Mouse (Mus musculus): Measurements from ENCODE around the gene Csf3. TPM values are rescaled to one million over a fixed set of nuclear protein-coding genes. Genes with fewer than 3 reads are reported as not detected.

The Csf3 gene
- polyA plus RNA-seq, 1 experiment from 2014 or later = not detected

DNA sequence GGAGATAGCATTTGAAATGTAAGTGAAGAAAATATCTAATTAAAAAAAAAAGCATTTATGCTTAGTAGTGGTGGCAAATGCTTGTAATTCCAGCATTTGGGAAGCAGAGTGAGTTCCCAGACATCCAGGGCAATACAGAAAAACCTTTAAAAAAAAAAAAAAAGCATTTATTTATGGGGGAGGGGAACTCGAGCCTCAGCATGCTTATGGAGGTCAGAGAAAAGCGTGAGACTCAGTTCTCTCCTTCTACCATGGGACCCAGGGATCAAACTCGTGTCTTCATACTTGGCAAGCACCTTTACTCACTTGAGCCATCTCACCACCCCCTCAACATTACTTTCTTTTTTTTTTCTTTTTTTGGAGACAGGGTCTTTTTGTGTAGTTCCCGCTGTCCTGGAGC is 19.9 kb upstream of the Csf3 start:
- no peak for ATAC-seq (ENCODE audit: insufficient read depth, low FRiP score, low read depth)
- WGBS = 85% methylated on average over 4 of the region's 4 CpGs
- Histone ChIP-seq H3K27ac (no peak overlapping the region), H3K27me3 (replicated peaks) (no peaks in the 10 kb centered on the region), H3K36me3 (peaks cover 6% of the 10 kb centered on the region), H3K4me2 (no peak overlapping the region), H3K4me3 (replicated peaks) (no peak overlapping the region), H3K9me3 (no peaks in the 10 kb centered on the region), H3K4me1 (peaks cover 12% of the 10 kb centered on the region), H3K9ac (no peak overlapping the region)

- peak; percentile 93 for ATAC-seq (ENCODE audit: insufficient read depth, low FRiP score, low read depth)
- Histone ChIP-seq H3K27ac (peak within 1 kb of the TSS; percentile 82), H3K9me3 (no peaks in the 10 kb centered on the region), H3K27me3 (replicated peaks) (no peaks in the 10 kb centered on the region), H3K9ac (peak within 1 kb of the TSS; percentile 100), H3K4me1 (peaks cover 12% of the 10 kb centered on the region), H3K4me2 (peak within 1 kb of the TSS; percentile 79), H3K36me3 (peaks cover 13% of the 10 kb centered on the region), H3K4me3 (replicated peaks) (peak within 1 kb of the TSS; percentile 98)
- WGBS = 3% methylated on average over 45 of the region's 45 CpGs
Measured at GRCm38 (mm10) chr11:98681786-98682745, 19.0 kb upstream of the Csf3 start, which contains the start of gene Psmd3. Gene Psmd3, plus strand, starts transcription at chr11:98682554.

DNA sequence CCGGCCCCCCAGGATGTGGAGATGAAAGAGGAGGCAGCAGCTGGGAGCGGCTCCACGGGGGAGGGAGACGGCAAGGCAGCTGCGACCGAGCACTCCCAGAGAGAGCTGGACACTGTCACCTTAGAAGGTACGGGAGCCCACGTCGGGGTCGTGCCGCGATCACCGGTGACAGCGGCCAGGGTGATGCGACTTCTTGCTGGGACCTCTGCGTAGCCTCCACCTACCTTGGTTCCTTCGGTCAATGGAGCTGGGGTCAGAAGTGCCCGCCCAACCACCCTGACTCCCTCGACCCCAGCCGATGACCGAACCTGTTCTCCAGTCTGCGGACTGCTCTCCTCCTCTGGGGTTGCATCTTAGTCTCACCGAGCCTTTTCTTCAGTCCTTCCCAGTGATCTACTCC is 18.3 kb upstream of the Csf3 start:
- Histone ChIP-seq H3K4me2 (peak overlapping the region; percentile 72), H3K27ac (peak overlapping the region; percentile 79), H3K4me3 (replicated peaks) (peak overlapping the region; percentile 98), H3K36me3 (peaks cover 21% of the 10 kb centered on the region), H3K4me1 (peaks cover 12% of the 10 kb centered on the region), H3K9me3 (no peaks in the 10 kb centered on the region), H3K27me3 (replicated peaks) (no peaks in the 10 kb centered on the region), H3K9ac (peak overlapping the region; percentile 100)
- 0 out of 2 replicates have a peak, but pooled peaks have one; percentile 2 for ATAC-seq (ENCODE audit: insufficient read depth, low FRiP score, low read depth)
- under 1% methylated on average over 23 of the region's 23 CpGs for WGBS

DNA sequence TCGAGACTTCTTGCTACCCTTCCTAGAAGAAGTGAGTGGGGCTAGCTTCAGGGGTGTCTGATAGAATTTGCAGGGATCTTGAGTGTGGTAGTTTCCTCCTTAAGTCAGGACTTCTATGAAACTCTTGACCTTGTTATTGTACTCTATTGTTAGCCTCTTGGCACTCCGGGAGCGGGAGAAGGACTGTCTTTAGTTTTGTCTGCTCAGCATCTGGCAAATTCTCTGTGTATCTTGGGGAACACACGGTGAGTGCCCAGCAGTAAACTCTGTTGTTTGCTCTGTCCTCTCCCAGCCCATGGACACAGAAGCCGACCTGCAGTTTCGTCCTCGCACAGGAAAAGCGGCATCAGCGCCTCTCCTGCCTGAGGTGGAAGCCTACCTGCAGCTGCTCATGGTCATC is 15.4 kb upstream of the Csf3 start:
- Histone ChIP-seq H3K9ac (no peak overlapping the region), H3K36me3 (peaks cover 42% of the 10 kb centered on the region), H3K9me3 (no peaks in the 10 kb centered on the region), H3K4me3 (replicated peaks) (no peak overlapping the region), H3K27me3 (replicated peaks) (no peaks in the 10 kb centered on the region), H3K4me1 (peaks cover 12% of the 10 kb centered on the region), H3K4me2 (no peak overlapping the region), H3K27ac (no peak overlapping the region)
- 90% methylated on average over 9 of the region's 9 CpGs for WGBS
- no peak for ATAC-seq (ENCODE audit: insufficient read depth, low FRiP score, low read depth)

- Histone ChIP-seq H3K9me3 (no peaks in the 10 kb centered on the region), H3K4me3 (replicated peaks) (no peak overlapping the region), H3K9ac (no peak overlapping the region), H3K4me1 (peaks cover 8% of the 10 kb centered on the region), H3K36me3 (peaks cover 55% of the 10 kb centered on the region), H3K27ac (no peak overlapping the region), H3K27me3 (replicated peaks) (no peaks in the 10 kb centered on the region), H3K4me2 (no peak overlapping the region)
- 74% methylated on average over 4 of the region's 4 CpGs for WGBS
- ATAC-seq (ENCODE audit: insufficient read depth, low FRiP score, low read depth) = no peak
Measured at GRCm38 (mm10) chr11:98686976-98687375, 14.1 kb upstream of the Csf3 start.

GRCm38 (mm10) chr11:98688009-98688408 is 13.1 kb upstream of the Csf3 start:
- Histone ChIP-seq H3K27me3 (replicated peaks) (no peaks in the 10 kb centered on the region), H3K4me3 (replicated peaks) (no peak overlapping the region), H3K27ac (no peak overlapping the region), H3K36me3 (peaks cover 65% of the 10 kb centered on the region), H3K4me2 (no peak overlapping the region), H3K9ac (no peak overlapping the region), H3K9me3 (no peaks in the 10 kb centered on the region), H3K4me1 (peaks cover 8% of the 10 kb centered on the region)
- ATAC-seq (ENCODE audit: insufficient read depth, low FRiP score, low read depth) = peak; percentile 27; the same call in 1 of the 2 replicates
- WGBS = 72% methylated on average over 8 of the region's 8 CpGs

DNA sequence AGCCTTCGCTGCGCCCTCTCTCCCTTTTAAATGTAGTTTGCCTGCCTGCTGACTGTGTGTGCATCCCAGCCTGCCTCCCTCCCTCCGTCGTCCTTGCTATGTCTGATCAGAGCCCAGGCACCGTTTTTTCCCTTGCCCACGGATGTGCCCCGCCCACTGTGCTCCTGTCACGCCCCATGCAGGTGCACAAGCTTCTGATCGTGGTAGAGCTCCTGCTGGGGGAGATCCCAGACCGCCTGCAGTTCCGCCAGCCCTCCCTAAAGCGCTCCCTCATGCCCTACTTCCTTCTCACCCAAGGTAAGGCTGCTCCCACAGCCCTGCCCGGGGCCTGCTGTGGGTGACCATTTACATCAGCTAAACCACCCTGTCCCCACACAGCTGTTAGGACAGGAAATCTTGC is 7.9 kb upstream of the Csf3 start:
- Histone ChIP-seq H3K4me2 (no peak overlapping the region), H3K4me1 (no peaks in the 10 kb centered on the region), H3K27me3 (replicated peaks) (no peaks in the 10 kb centered on the region), H3K9me3 (no peaks in the 10 kb centered on the region), H3K9ac (no peak overlapping the region), H3K27ac (no peak overlapping the region), H3K4me3 (replicated peaks) (no peak overlapping the region), H3K36me3 (peaks cover 69% of the 10 kb centered on the region)
- 68% methylated on average over 13 of the region's 13 CpGs for WGBS
- 0 out of 2 replicates have a peak, but pooled peaks have one; percentile 15 for ATAC-seq (ENCODE audit: insufficient read depth, low FRiP score, low read depth)

DNA sequence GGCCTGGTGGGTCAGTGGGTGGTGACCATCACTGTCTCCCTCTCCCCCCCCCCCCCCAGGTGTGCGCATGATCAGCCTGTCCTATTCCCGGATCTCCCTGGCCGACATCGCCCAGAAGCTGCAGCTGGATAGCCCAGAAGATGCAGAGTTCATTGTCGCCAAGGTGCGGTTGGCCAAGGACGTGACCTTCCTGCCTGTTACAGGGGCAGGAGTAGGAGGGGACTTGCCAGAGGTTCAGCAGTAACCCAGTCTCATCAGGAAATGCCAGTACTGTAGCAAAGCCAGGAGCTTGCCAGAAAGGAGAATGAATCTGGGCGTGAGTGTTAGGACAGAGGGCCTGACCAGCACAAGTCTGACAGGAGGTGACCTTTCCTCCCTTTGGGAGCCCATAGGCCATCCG is 7.3 kb upstream of the Csf3 start:
- peaks cover 67% of the 10 kb centered on the region for H3K36me3 ChIP-seq
- 90% methylated on average over 9 of the region's 9 CpGs for WGBS
- no peak overlapping the region for H3K4me2 ChIP-seq
- no peak overlapping the region for H3K27ac ChIP-seq
- no peaks in the 10 kb centered on the region for H3K4me1 ChIP-seq
- ATAC-seq (ENCODE audit: insufficient read depth, low FRiP score, low read depth) = no peak
- no peak overlapping the region for H3K4me3 ChIP-seq (replicated peaks)
- no peaks in the 10 kb centered on the region for H3K9me3 ChIP-seq
- H3K9ac ChIP-seq = no peak overlapping the region
- H3K27me3 ChIP-seq (replicated peaks) = no peaks in the 10 kb centered on the region

DNA sequence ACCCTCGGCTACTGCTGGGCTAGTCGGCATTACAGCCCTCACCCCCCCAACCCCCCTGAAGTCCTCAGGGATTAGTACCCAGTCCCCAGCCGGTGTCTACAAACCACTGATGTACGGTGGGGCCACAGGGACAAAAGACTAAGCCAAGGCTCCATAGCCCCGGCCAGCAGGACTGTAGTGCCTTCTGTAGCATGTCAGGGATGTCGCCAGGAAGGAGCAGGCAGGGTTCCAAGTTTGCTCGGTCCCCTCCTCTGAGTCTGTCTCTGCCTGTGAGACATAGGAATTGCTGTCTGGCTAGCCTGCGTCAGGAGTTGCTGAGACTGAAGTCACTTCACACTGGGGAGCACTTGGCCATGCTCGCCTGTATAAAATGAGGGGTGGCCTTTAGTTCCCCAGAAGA is 6.8 kb upstream of the Csf3 start:
- no peak overlapping the region for H3K27ac ChIP-seq
- H3K4me2 ChIP-seq = no peak overlapping the region
- H3K4me1 ChIP-seq = no peaks in the 10 kb centered on the region
- H3K9me3 ChIP-seq = no peaks in the 10 kb centered on the region
- no peaks in the 10 kb centered on the region for H3K27me3 ChIP-seq (replicated peaks)
- WGBS = 82% methylated on average over 9 of the region's 9 CpGs
- no peak overlapping the region for H3K4me3 ChIP-seq (replicated peaks)
- H3K36me3 ChIP-seq = peaks cover 65% of the 10 kb centered on the region
- H3K9ac ChIP-seq = no peak overlapping the region
- ATAC-seq (ENCODE audit: insufficient read depth, low FRiP score, low read depth) = no peak

- peaks cover 54% of the 10 kb centered on the region for H3K36me3 ChIP-seq
Measured at GRCm38 (mm10) chr11:98695408-98695807, 5.7 kb upstream of the Csf3 start.

DNA sequence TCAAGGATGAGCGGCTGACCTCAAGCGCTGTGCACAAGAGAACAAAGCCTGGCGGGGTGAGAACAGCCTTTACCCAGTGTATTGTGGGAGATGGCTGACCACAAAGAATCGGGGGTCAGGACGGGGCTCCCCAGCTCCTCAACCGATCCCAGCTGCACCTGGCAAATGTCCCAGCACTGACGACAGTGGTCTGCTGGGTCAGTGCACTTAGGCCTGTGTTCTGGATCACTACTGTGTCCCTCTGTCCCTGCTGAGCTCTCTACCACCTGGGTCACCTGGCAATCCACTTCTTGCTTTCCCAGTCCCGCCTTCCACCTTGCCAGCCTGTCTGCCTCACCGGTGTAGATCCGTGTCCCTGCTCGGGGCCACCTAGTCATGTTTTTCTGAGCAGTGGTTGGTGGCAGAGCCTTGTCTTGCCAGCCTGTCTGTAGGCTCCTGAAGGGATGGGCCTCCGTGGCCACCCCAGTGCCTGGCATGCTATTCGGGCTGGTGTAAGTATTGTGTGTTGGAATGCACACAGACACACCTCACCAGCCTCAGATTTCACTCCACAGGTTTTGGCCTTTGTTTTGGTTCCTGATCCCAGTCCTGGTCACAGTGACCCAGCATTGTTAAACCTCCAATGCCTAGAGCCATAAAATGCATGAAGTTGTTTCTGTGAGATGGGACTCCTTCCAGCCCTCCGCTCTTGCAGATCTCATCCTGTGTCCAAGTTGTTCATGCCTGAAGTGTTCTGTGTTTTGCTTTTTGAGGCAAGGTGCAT is 4.4 kb upstream of the Csf3 start:
- Histone ChIP-seq H3K4me1 (peaks cover 5% of the 10 kb centered on the region; the same call in 1 of the 2 replicates), H3K36me3 (peaks cover 43% of the 10 kb centered on the region), H3K9me3 (no peaks in the 10 kb centered on the region), H3K4me2 (no peak overlapping the region), H3K27me3 (replicated peaks) (no peaks in the 10 kb centered on the region; the same call in 1 of the 2 replicates), H3K27ac (no peak overlapping the region), H3K9ac (no peak overlapping the region), H3K4me3 (replicated peaks) (no peak overlapping the region)
- ATAC-seq (ENCODE audit: insufficient read depth, low FRiP score, low read depth) = no peak
- WGBS = 82% methylated on average over 14 of the region's 14 CpGs

More at GRCm38 (mm10) chr11:98695408-98695807, 5.7 kb upstream of the Csf3 start:
- no peak overlapping the region for H3K4me2 ChIP-seq
- H3K4me3 ChIP-seq (replicated peaks) = no peak overlapping the region
- WGBS = 75% methylated on average over 14 of the region's 14 CpGs
- ATAC-seq (ENCODE audit: insufficient read depth, low FRiP score, low read depth) = no peak
- H3K9ac ChIP-seq = no peak overlapping the region
- no peaks in the 10 kb centered on the region for H3K27me3 ChIP-seq (replicated peaks)
- no peaks in the 10 kb centered on the region for H3K4me1 ChIP-seq
- no peak overlapping the region for H3K27ac ChIP-seq
- no peaks in the 10 kb centered on the region for H3K9me3 ChIP-seq

- whole genome bisulfite sequencing = 91% methylated on average over 12 of the region's 12 CpGs
- H3K9me3 ChIP-seq = no peaks in the 10 kb centered on the region
- H3K27ac ChIP-seq = no peak overlapping the region
- no peak overlapping the region for H3K4me3 ChIP-seq (replicated peaks)
- H3K27me3 ChIP-seq (replicated peaks) = no peaks in the 10 kb centered on the region; the same call in 1 of the 2 replicates
- H3K9ac ChIP-seq = no peak overlapping the region
- ATAC-seq (ENCODE audit: insufficient read depth, low FRiP score, low read depth) = no peak
- H3K36me3 ChIP-seq = peaks cover 37% of the 10 kb centered on the region
- peaks cover 5% of the 10 kb centered on the region; the same call in 1 of the 2 replicates for H3K4me1 ChIP-seq
- no peak overlapping the region for H3K4me2 ChIP-seq
Measured at GRCm38 (mm10) chr11:98697225-98697624, 3.8 kb upstream of the Csf3 start.

All from stomach, embryonic 15.5 days (tissue).